Mouse (Mus musculus) liver, adult 2 months (tissue): ENCODE measurements around the gene Hoxb7. TPM values are rescaled to one million over a fixed set of nuclear protein-coding genes. Genes with fewer than 3 reads are reported as not detected.

Source experiments
- DNase-seq: peaks from one replicate; pipeline ENCODE4 v3.0.0-alpha.2; 2011; ENCODE audit warnings: low read depth, low spot score; ENCODE audit errors: extremely low read depth
- H3K27ac ChIP-seq: fragments of 200-500 bp; replicated peaks from 2 replicates; pipeline ENCODE4 v1.5.1; 2012; ENCODE audit warnings: low read depth, mild to moderate bottlenecking, control low read depth, inconsistent platforms, low read length; ENCODE audit not compliant: insufficient read depth
- H3K27me3 ChIP-seq: fragments of 200-500 bp; 2 replicates; pipeline ENCODE4 v1.6.1; 2012; ENCODE audit warnings: mild to moderate bottlenecking, moderate library complexity, low read length, inconsistent platforms; ENCODE audit not compliant: control insufficient read depth, insufficient read depth
- H3K36me3 ChIP-seq: fragments of 200-500 bp; 2 replicates; pipeline ENCODE4 v1.6.1; 2012; ENCODE audit warnings: low read length, inconsistent platforms; ENCODE audit not compliant: control insufficient read depth, insufficient read depth
- H3K4me1 ChIP-seq: fragments of 200-500 bp; 2 replicates; pipeline ENCODE4 v1.6.1; 2011; ENCODE audit warnings: low read length; ENCODE audit not compliant: control insufficient read depth, insufficient read depth
- H3K4me3 ChIP-seq: fragments of 200-500 bp; 2 replicates; pipeline ENCODE4 v1.5.1; 2011; ENCODE audit warnings: low read depth, mild to moderate bottlenecking, control low read depth, low read length, moderate library complexity; ENCODE audit not compliant: insufficient read depth
- H3K79me2 ChIP-seq: fragments of 200-500 bp; 2 replicates; pipeline ENCODE4 v1.6.1; 2012; ENCODE audit warnings: inconsistent platforms, mild to moderate bottlenecking, low read length, moderate library complexity; ENCODE audit not compliant: control insufficient read depth, insufficient read depth
- H3K9ac ChIP-seq: fragments of 200-500 bp; 2 replicates; pipeline ENCODE4 v1.6.1; 2012; ENCODE audit warnings: low read depth, mild to moderate bottlenecking, control low read depth, inconsistent platforms, low read length
- CTCF ChIP-seq: fragments of 200-500 bp; IDR thresholded peaks from 2 replicates; pipeline ENCODE4 v1.5.1; 2011; ENCODE audit warnings: low read depth, low read length, control low read depth
- POLR2A ChIP-seq: fragments of 200-500 bp; IDR thresholded peaks from 2 replicates; pipeline ENCODE4 v1.6.1; 2011; ENCODE audit warnings: low read length, control low read depth; ENCODE audit not compliant: insufficient read depth; ENCODE audit errors: extremely low read depth
- WGBS: fragments of 180-500 bp; shearing (Covaris S2); methylation state at CpG from one replicate; pipeline ENCODE4 v1.1.7; 2018; 5-methylcytosine and 5-hydroxymethylcytosine counted together
- polyA plus RNA-seq: library from polyadenylated mRNA; depleted of rRNA; stranded (reverse); fragments of >200 nt; gene quantifications from 2 replicates; pipeline ENCODE4 v1.2.3, GENCODE M21; 2012
- total RNA-seq: library from RNA; depleted of rRNA; stranded (reverse); fragments of >200 nt; gene quantifications from 2 replicates; pipeline ENCODE4 v1.2.3, GENCODE M21; 2014

The Hoxb7 gene
- total and polyA plus RNA-seq, 2 experiments, result 0.09 to 0.17 TPM

DNA sequence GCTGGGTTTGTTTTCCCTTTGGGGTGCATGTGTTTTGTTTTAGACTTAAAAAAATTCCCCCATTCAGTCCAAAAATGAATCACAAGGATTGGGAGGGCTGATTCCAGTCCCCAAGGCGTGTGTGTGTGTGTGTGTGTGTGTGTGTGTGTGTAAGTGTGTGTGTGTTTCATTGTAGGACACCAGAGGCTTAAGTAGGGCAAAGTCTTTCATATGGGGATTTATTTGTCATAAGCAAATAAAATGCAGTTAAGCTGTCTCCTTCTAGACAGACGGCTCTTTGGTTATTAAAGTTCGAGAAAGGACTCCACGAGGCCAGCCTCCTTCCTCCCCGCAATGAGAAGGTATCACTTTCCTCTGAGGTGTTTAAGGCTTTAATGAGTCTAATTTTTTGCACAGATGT, 35.4 kb downstream of the Hoxb7 start:
- Histone ChIP-seq H3K79me2 (peaks cover 3% of the 10 kb centered on the region; the same call in 1 of the 2 replicates), H3K27ac (no peak overlapping the region), H3K4me3 (no peak overlapping the region), H3K27me3 (peaks cover 14% of the 10 kb centered on the region), H3K36me3 (no peaks in the 10 kb centered on the region; the same call in 1 of the 2 replicates), H3K9ac (no peak overlapping the region), H3K4me1 (no peaks in the 10 kb centered on the region)
- WGBS, result 33% methylated on average over 5 of the region's 5 CpGs
- TF ChIP-seq CTCF (no peak), POLR2A (no peak)
- DNase-seq, result no peak

DNA sequence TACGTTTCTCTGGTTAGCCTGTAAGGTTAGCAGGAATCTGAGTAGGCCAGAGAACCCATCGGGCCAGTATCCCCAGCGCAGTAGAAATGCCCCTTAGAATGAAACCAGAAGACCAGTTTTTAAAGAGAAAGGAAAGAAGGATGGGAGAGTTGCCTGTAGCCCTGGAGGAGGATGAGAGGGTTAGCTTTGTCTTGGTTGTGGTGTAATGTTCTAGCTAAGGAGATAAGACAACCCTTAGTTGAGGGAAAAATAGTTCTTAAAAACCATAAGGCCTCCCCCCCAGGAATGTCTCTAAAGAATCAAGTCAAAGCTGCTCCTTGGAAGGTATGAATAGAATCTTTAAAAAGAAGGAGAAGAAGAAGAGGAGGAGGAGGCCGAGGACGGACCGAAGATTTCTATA, 36.3 kb downstream of the Hoxb7 start:
- DNase-seq, result no peak
- Histone ChIP-seq H3K4me3 (no peak overlapping the region), H3K4me1 (no peaks in the 10 kb centered on the region), H3K27ac (no peak overlapping the region), H3K9ac (no peak overlapping the region), H3K79me2 (peaks cover 3% of the 10 kb centered on the region; the same call in 1 of the 2 replicates), H3K27me3 (peaks cover 13% of the 10 kb centered on the region), H3K36me3 (no peaks in the 10 kb centered on the region; the same call in 1 of the 2 replicates)
- TF ChIP-seq POLR2A (no peak), CTCF (no peak)
- 34% methylated on average over 6 of the region's 6 CpGs for WGBS

DNA sequence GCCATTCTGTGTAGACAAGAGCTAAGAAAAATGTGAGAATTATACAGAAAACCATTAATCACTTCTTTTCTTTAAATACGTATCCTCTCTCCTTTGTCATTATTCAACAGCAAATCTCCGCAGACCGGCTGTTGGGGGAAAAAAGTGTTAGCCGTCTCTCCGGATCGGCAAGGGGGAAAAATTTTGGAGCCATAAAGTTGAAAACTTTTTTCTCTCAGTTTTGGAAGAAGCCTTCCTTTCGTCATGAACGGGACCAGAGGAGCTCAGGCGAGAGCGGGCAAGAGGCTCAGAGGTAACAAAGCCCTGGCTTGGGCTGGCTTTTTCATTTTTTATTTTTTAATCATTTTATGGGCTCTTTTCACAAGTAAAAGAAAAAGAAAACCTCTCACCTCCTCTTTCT, 36.7 kb downstream of the Hoxb7 start, which contains the start of gene Hoxb3:
Hoxb3 (plus strand) TSS at position 173 of the 400 bp plus-strand sequence.
- Histone ChIP-seq H3K27me3 (peaks cover 11% of the 10 kb centered on the region), H3K4me1 (no peaks in the 10 kb centered on the region), H3K9ac (no peak within 1 kb of the TSS), H3K36me3 (no peaks in the 10 kb centered on the region; the same call in 1 of the 2 replicates), H3K4me3 (no peak within 1 kb of the TSS), H3K79me2 (peaks cover 3% of the 10 kb centered on the region; the same call in 1 of the 2 replicates), H3K27ac (no peak within 1 kb of the TSS)
- TF ChIP-seq CTCF (no peak), POLR2A (no peak)
- no peak for DNase-seq
- WGBS, result 26% methylated on average over 10 of the region's 10 CpGs

DNA sequence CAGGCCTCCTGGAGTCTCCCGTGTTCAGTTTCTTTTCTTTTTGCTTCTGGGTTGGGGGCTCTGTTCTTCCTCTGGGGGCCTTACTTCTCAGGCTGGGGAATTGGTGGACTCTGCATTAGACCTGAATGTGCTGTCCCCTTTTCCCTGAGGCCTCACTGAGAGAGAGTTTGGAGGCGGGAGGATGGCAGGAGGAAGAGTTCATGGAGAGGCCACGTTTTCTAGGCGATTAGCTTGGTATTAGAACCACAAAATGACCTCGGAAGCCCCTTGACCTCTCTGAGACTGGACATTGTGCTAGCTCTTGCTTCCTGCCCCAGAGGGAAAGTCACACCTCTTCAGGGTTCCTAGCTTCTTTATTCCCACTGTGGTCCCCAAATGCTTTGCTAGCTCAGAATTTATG, 37.7 kb downstream of the Hoxb7 start:
- Histone ChIP-seq H3K27ac (no peak overlapping the region), H3K4me1 (no peaks in the 10 kb centered on the region), H3K79me2 (peaks cover 3% of the 10 kb centered on the region; the same call in 1 of the 2 replicates), H3K9ac (no peak overlapping the region), H3K36me3 (no peaks in the 10 kb centered on the region; the same call in 1 of the 2 replicates), H3K4me3 (no peak overlapping the region), H3K27me3 (peaks cover 6% of the 10 kb centered on the region; the same call in 1 of the 2 replicates)
- TF ChIP-seq POLR2A (no peak), CTCF (no peak)
- WGBS, result 12% methylated on average over 5 of the region's 5 CpGs
- no peak for DNase-seq

DNA sequence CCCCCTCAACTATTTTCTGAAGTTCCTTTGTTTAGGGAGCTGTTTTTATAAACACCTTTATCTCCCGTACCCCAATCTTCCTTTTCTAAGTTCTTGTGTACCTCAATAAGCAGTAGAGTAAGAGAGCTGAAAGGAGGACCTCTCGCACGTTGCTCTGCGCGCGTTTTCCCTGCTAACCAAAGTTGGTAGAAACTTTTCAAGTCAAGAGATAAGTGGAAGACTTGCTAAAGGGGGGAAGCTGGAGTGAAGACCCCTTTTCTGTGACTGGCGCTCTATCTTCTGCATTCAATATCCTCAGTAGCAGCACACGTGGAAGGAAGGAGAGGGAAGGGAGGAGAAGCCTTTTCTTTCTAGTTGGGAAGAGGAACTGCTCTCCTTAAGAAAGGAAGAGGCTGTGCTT, 38.5 kb downstream of the Hoxb7 start:
- no peak overlapping the region for H3K27ac ChIP-seq
- no peak for DNase-seq
- H3K36me3 ChIP-seq, result no peaks in the 10 kb centered on the region; the same call in 1 of the 2 replicates
- 16% methylated on average over 8 of the region's 8 CpGs for WGBS
- H3K9ac ChIP-seq, result no peak overlapping the region
- no peak for TF ChIP-seq CTCF
- no peak for TF ChIP-seq POLR2A
- H3K4me1 ChIP-seq, result no peaks in the 10 kb centered on the region
- no peak overlapping the region for H3K4me3 ChIP-seq
- peaks cover under 1% of the 10 kb centered on the region; the same call in 1 of the 2 replicates for H3K79me2 ChIP-seq
- 0 out of 2 replicates have a peak, but pooled peaks cover 4% of the 10 kb centered on the region for H3K27me3 ChIP-seq

DNA sequence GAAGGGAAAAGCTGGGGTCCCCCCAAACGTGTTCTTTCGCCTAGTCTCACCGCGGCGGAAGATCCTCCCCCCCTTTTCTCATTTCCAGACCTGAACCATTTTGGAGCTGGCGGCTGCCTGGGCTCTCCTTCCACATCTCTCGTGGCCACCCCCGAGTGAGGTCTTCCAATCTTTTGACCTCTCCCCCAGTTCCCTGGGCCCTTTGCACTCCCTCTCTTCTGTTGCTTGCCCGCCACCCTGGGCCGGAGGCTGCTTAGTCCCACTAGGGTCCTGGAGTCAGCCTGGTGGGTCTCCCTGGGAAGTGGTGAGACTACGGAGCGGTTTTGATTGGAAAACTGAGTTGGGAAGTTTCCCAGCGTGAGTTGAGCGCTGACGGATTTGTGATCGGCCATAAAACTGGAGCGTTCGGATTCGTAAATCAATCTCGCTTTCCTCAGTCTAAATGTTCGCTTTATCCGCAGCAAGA, 39.4 kb downstream of the Hoxb7 start:
- Histone ChIP-seq H3K27me3 (0 out of 2 replicates have a peak, but pooled peaks cover 3% of the 10 kb centered on the region), H3K4me3 (no peak overlapping the region), H3K9ac (no peak overlapping the region), H3K4me1 (no peaks in the 10 kb centered on the region), H3K36me3 (no peaks in the 10 kb centered on the region; the same call in 1 of the 2 replicates), H3K79me2 (no peaks in the 10 kb centered on the region), H3K27ac (no peak overlapping the region)
- WGBS, result 38% methylated on average over 22 of the region's 22 CpGs
- no peak for DNase-seq
- TF ChIP-seq POLR2A, result no peak
- TF ChIP-seq CTCF, result no peak
